Mouse (Mus musculus) c-Kit-positive CD71-negative TER-119-negative erythroid progenitor cells, embryonic 14.5 days (primary cell): Measurements from ENCODE around the gene Gm21983.

Source experiments
- DNase-seq: peaks from one replicate; pipeline ENCODE4 v3.0.0-alpha.2; 2013; ENCODE audit warnings: low read depth

The Gm21983 gene

DNA sequence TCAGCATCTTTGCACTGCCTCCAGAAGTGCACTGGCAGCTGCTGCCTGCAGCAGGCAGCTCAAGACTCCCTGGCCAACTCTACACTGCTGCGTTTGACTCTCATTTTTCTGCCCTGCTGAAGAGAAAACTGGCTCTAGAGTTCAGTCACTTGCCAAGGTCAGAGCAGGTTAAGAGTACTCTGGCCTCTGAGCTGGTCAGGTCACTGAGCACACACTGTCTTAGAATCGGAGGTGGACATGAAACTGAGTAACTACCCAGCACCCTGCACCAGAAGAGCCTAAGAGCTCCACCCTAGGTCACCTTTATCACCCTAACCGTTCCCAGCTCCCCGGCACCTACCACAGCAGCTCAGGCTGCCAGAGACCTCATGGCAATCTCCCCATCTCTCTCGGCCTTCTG lies 5.1 kb upstream of the Gm21983 start:
- DNase-seq, result no peak

DNA sequence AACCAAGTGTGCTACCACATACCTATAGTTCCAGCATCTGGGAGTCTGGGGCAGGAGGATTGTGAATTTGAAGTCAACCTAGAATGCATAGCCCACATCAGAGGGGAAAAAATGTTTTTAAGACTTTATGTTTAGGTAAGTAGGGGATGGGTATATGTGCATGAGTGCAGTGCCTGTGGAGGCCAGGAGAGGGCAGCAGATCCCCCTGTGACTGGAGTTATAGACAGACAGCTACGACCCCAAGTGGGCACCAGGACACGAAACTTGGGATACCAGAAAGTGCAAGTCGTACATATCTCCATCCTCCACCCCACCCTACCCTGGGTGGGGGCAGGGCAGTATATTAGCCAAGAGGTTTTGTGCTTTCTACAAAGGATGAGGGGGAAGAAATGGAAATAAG lies 4.1 kb upstream of the Gm21983 start:
- peak; percentile 46 for DNase-seq

DNA sequence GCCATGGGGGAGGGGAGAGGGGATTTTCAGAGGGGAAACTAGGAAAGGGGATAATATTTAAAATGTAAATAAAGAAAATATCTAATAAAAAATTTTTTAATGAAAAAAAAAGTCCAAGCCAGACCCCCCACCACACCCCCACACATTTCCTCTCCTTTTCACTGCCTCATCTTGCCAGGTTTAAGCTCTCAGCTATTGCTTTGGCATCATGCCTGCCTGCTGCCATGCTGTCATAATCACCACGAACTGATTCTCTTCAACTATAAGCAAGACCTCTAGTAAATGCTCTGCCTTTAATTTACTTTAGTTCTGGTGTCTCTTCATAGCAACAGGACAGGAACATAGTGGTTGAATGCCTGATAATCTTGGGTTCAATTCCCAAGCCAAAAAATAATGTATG lies 1.6 kb upstream of the Gm21983 start:
- DNase-seq, result no peak

DNA sequence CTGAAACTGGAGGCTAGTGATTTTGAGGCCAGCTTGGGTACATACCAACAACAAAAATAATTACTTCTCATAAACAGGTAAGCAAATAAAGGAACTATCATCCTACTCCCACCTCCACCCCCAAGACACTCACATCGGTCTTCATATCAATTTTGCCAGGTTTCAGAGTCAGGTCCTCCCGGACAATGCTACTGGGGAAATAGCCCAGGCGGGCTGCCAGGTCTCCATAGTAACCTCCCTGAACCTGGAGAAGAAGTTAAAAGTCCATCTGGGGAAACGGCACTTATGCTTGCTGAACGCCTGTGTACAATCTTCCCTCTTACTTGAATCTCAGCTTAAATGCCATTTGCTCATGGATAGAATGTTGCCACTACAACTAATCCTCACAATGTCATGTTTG lies 850 bp downstream of the Gm21983 start:
- DNase-seq, result no peak

DNA sequence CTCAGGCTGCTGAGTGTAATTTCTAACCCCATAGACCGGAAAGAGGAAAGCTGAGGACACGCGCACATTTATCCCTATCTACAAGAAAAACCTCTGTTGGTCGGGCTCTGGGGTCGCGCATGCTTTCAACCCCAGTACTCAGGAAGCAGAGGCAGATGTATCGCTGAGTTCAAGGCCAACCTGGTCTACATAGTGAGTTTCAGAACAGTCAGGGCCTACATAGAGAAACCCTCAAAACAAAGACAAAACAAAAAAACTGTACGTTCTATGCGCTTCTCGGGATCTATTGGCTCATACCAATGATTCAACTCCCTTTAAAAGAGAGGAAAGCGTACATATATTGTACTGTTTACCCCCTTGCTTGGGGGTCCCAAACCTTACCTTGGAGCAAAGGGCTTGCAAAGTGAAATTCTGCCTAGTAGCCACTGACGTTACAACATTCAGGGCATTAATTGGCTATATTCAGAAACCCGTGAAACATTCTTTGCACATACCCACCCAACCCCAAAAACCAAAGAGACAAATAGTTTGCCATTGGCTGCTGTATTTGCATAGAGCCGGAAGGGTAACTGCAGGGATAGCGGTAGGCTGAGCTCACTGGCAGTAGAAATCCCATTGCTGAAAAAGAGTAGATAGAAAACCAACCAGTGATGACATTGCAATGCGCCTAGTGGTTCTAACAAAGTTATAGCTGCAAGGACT lies 1.5 kb downstream of the Gm21983 start:
- no peak for DNase-seq

DNA sequence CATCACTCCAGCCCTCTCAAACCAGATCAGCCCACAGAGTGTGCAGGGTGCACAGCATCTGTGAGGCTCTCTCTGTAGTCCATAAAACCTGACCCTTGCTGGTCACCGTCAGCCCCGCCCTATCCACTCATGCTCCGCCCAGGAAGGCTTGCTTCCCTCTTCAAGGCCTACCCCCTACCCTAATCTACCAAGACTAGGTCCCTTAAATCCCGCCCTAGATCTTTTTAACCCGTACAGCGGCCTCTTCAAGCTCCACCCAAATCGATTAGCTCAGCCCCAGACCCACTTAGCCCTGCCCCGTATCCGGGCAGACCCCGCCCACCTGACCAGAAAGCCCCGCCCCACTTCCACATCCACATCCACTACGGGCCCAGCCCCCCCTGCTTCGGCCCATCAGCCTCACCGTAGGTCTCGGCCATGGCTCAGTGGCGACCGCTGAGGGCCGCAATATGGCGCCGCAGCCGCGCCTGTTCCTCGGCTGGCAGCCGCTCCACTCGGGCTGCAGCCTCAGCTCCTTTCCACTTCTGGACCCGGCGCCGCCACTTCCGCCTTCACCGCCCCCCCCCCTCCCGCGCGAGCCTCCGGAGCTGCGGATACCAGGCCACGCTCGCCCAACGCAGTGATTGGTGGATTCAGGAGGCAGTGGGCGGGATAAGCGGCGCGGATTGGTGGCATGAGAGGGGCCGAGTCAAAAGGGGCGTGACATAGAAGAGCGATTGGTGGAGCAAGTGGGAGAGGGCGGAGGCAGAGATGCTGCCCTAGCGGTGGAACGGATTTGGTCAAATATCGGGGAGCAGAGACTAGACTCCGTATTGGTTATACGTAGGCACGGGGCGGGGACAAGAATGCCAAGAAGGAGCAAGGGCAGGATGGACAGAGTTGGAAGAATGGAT lies 2.3 kb downstream of the Gm21983 start, which contains the start of gene Rab4b:
Rab4b (minus strand) TSS at position 573 of the 893 bp plus-strand sequence.
- DNase-seq, result peak; percentile 99

DNA sequence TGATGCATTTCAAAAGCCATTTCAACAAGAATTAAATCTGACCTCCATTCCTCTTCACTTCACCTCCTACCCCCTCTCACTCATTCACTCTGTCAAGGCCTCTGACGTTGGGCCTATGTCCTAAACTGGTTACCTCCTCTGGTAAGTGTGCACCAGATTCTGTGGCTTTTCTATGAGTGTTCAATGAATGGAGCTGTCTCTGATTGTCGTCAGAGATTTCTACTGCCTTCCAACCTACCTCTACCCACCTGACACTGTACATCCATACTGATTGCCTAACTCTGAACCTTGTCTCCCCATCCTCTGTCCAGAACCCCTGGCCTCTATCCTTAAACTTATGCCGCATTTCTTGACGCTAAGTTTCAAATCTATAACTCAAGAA lies 3.0 kb downstream of the Gm21983 start:
- no peak for DNase-seq

DNA sequence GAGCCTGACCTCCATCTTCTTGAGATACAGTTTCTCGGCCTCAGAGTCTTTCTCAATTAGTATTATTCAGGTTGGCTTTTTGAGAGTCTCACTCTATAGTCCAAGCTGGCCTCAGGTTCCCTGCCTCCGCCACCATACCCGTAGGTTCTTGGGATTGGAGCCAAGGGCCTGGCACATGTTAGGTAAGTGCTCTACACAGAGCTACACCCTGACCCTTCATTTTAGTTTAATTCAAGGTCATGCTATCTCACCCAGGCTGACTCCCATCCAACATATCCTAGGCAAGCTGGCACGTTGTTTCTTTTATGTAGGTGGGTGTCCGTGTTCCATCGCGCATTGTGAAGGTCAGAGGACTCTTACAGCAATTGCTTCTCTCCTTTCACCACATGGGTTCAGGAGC lies 6.0 kb downstream of the Gm21983 start:
- no peak for DNase-seq

DNA sequence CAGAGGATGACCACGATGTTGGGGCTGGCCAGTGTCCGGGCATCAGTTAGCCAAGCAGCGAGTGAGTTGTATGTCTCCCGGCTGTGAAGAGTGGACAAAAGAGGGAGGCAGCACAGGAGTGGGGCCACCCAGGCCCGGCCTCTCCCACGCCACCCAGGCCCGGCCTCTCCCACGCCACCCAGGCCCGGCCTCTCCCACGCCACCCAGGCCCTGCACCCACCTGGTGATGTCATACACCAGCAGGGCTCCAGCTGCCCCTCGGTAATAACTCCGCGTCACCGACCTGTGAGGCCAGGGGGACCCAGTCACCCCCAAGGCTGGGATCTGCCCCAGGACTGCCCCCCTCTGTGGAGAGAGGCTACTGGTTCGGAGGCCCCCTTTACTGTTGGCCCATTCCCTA lies 6.4 kb downstream of the Gm21983 start:
- DNase-seq, result no peak

DNA sequence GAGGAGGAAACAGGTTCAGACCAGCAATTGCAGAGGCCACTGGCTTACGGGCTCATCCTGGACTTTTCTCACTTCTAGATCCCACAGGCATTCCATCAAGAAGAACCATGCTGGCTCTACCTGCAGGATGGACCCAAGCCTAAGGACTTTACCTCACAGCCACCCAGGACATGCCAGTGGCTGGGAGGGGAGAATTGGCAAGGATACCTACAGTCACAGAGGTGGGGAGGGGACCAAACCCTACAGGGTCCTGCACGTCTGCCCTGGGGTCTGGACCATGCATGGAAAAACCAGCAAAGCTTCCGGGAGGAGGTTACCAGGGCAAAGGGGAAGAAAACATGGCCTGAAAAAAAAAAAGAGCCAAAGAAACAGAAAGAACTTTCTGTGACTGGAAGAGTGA lies 9.9 kb downstream of the Gm21983 start:
- no peak for DNase-seq

DNA sequence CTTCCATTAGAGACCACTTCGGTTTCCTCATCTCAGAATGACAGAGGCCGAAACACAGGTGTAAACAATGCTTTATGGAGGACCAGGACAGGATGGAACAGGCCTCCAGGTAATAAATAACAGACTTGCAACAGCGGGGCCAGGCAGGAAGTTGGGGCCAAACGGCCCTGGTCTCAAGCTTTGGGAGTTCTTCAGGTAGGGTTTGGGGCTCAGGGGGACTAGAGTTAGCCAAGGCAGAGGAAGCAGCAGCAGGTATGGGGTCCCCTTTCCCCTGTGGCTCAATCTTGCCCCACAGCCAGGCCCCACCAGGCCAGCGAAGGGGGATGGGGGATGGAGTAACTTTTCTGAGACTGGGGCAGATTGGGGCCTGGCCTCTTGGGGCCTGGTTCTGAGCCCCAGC lies 12.5 kb downstream of the Gm21983 start:
- DNase-seq, result no peak

DNA sequence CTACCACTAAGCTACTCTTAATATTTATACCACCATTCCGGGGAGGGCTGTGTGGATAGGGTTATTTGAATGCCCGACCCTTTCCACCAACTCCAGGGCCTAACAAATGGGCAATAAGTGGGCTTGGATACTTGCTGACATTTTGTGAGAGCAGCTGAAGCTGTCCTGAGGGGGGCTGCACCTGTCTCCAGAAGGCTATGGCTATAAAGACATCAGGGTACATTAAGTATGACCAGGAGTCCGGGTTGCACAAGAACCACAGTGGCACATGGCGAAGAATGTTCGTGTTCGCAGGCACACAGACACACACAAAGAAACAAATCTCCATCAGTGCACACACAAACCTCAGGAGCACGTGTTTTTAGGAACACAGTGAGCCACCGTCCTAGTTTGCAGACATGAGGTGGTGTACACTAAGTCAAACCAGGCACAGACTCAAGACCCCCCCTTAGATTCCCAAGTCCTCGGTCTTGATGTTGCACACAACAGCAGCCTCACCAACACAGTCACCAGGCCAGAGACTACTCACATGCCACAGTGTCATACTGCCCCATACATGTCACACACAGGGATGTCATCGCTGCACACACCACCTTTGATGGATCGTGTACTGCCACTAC lies 13.3 kb downstream of the Gm21983 start:
- no peak for DNase-seq

DNA sequence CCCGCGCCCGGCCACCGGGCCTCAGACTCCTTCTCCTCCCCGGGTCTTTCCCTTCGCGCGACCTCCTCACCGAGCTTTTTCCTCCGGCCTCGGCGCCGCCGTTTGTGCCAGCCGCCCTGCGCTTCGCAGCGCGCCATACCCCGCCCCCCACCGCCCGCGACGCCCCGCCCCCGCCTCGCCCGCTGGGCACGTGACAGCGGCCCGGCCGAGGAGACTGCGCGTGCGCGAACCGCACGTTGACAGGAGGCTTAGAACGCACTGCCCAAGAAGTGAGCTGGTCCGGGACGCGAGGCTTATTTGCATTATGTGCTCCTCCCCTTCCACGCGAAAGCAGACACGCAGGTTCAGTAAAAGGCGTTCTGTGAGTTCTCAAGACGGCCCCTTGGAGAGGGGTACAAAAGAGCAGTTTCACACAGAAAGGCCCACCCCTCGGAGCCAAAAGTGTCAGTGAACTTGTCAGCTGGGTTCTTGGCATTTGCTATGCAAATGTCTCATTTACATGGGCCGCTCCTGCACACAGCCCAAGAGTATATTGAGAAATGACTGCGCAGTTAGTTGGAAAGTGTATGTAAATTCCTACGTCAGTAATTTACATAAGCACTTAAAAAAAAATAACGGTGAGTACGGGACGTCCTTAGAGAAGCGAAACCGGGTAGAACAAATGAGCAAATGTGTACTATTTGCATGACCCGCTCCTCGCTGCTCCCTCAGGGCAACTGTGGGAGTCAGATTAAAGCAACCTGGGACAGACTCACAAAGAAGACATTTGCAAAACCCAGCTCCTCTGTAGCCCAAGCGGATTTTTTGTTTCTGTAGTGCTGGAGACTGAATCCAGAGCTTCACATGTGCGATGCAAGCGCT lies 14.0 kb downstream of the Gm21983 start, which contains the start of gene Egln2:
Egln2 (minus strand) TSS at position 189 of the 861 bp plus-strand sequence.
- DNase-seq, result peak; percentile 88

DNA sequence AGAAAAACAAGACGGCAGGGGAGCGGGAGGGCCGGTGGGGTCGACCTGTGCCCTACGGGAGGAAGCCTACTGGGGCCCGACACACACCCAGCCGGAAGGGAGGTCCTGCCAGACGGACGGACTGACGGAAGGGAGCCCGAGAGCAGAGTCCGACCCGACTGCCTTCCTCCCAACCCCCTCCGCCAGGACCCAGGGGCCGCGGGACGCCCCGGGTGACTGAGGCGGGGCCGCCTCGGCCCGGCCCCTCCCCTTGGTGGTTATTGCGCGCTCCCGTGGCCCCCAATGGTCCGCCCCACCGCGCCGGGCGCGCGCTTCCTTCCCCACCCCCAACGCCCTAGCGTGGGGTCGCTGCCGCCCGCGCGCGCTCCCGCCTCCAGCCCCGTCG lies 14.7 kb downstream of the Gm21983 start:
- DNase-seq, result peak; percentile 58

DNA sequence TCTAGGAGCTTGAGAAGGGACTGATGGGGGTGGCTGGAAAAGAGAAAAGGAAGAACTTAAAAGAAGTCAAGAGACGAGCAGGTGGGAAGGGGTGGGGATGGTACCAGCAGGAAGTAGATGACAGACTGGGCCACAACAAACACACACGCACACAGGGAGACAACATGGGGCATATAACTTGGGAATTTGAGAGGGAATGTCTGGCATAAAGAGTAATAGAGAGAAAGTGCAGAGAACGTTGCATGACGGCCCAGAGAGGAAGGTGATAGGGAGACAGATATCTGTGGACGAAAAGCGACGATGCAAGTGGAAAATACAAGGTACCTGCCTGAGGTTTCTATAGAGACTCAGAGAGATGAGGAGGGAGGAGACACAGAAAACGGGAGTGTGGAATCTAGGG lies 15.2 kb downstream of the Gm21983 start:
- no peak for DNase-seq

DNA sequence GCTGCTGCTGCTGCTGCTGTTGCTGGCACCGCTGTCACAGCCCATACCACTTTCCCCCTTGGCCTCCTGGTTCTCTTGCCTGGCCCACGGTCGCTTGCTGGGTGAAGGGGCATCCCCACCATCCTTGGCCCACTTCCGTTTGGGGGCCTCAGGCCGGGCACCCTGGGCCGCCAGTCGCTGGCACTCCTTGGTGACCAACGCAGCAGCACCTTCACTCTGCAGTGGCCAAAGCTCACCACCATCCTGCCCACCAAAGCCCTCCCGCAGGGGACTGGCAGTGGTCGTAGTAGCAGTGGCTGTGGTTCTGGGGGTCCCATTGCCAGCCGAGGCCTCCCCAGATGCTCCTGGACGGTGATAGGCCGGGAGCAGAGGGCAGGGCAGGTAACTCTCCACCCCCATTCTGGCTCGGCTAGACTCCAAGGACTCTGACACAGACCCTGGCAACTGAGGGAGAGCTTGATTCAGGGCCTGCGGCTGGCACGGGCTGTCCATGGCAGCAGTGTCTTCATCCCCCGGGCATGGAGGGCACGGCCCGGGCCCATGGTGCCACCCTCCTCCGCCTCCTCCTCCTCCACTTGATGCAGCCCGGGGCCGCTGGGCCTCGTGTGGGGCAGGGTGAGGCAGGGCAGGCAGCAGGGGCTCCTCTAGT lies 15.8 kb downstream of the Gm21983 start:
- no peak for DNase-seq

DNA sequence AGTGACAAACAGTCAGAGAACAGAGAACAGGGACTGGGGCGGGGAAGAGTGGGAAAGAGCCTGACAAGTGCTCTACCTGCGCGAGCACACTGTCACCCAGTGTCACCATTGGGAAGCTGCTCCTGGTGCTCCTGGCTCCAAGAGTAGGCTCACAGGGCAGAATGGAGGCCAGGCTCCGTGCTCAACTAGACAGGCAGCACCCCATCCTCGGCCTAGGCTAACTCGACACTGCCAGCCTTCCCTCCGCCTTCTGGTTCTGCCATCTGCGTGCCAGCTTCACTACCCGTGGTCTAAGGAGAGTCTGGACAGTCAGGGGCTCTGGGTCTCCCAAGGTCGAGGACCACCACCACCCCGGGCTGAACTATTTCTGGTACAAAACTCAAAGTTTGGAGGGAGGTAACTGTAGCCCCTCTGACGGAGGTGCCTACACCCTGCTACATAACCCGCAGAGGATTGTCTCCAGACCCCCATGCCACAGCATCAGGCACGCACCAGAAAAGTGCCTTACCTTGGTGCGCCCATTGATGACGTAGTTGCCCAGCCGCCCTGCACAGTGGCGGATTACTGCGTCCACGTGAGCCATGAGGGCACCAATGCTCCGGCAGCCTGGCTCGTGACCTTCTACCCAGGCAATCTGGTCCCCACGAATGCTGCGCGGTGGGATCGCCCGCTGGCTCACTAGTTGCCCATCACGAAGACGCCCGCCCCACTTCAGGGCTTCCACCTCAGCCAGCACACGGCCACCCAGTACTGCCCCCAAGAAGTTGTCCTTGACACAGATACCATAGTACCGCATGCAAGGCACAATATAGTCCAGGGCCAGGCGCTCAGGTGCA lies 16.6 kb downstream of the Gm21983 start:
- DNase-seq, result no peak

DNA sequence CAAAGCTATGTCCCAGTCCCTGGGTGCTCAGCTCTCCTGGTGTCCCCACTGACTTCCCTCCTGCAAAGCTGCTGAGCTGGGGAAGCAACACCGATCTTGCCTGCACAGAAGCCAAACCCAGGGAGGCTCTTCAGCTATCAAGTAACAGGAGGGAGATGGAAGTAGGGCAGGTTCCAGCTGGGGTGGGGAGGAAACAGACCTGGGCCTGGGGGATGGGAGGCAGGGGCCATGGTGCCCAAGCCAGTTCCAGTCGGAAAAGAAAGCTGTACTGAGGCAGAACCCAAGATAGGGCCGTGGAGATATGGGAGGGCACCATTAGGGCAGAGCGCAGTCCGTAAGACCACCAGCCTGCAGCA lies 17.5 kb downstream of the Gm21983 start:
- DNase-seq, result no peak

DNA sequence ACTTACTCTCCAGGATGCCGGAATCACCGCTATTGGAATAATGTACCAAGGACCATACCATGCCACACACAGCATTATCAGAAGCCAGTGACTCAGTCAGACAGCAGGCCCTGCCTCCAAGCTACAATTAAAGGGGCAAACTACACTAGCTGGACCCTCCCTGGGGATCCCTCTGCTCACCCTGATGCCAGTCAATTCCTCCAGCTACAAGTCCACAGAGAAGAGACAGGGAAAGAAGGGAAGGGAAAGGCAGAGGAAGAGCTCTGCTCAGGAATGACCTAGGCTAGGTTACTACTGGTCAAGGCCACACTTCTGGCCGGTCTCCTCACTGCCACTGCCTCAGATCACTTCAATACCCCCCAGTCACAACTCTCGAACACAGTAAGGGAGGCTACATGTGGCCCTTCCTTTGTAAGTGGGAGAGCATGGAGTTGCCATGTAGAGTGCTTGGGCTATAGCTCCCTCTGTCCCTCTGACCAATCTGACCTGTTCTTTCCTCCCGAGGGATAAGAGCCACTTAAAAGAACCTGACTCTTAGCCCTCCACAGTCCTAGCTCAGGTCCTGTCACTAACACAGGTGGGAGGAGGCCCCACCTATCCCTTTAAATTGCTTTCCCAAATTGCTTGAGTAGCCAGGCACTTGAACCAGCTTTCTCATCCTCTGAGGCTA lies 18.0 kb downstream of the Gm21983 start:
- no peak for DNase-seq

DNA sequence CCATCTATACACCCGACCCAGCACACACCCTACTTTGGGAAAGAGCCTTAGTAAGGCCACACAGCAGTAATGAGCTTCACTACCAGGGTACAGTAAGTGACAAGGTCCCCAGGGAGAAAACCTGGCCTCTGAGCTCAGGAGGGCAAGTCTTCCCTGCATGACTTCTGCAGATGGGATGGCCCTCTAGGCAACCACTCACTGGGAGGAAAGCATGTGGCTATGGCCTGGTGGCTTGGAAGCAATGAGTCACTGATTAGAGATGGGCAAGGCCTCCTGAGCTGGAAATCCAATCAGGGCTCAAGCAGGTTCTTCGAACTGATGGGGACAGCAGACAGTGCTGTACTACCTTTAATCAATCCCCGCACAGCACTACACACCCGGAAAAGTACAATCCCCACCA lies 19.1 kb downstream of the Gm21983 start:
- no peak for DNase-seq
